Mouse (Mus musculus) liver, adult 2 months (tissue): ENCODE data around the gene Mfap3.

Experiments
- CTCF ChIP-seq: fragments of 200-500 bp; IDR thresholded peaks from 2 replicates; pipeline ENCODE4 v1.5.1; 2011; ENCODE audit warnings: low read depth, low read length, control low read depth
- POLR2A ChIP-seq: fragments of 200-500 bp; IDR thresholded peaks from 2 replicates; pipeline ENCODE4 v1.6.1; 2011; ENCODE audit warnings: low read length, control low read depth; ENCODE audit not compliant: insufficient read depth; ENCODE audit errors: extremely low read depth

GRCm38 (mm10) chr11:57519304-57519703 lies 840 bp downstream of the Mfap3 start:
- TF ChIP-seq CTCF: no peak
- TF ChIP-seq POLR2A: no peak
